Mouse (Mus musculus) gastrocnemius, adult 18-20 months (tissue): ENCODE measurements at regions not wholly inside any gene's neighbourhood (a gene's known extent, or its start where the extent isn't known, plus 50 kb on each side); places are given as distances from the start of the nearest gene placed in this dataset.
"Not testable (repeated sequence)": the region's sequence is repeated elsewhere in the genome, so short reads cannot be mapped to it uniquely, and the experiment has no call there.

Experiments used
- DNase-seq: peaks from one replicate; pipeline ENCODE4 v3.0.0; 2021; ENCODE audit warnings: low spot score

DNA sequence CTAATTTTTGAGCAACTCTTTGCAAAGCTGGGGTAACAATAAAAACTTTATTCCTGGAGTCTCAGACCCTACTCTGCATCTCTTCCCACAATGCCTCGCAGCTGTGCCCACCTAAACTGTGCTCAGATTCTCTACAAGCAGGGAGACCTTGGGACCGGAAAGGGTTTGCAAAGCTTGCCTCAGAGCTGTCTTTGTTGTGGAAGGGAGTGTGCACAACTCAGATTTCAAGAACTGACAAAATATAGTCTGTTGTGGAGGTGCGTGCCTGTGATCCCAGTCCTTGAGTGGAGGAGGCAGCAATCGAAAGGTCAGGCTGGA, 530.2 kb downstream of the Pdcd6ip start:
- DNase-seq = no peak

DNA sequence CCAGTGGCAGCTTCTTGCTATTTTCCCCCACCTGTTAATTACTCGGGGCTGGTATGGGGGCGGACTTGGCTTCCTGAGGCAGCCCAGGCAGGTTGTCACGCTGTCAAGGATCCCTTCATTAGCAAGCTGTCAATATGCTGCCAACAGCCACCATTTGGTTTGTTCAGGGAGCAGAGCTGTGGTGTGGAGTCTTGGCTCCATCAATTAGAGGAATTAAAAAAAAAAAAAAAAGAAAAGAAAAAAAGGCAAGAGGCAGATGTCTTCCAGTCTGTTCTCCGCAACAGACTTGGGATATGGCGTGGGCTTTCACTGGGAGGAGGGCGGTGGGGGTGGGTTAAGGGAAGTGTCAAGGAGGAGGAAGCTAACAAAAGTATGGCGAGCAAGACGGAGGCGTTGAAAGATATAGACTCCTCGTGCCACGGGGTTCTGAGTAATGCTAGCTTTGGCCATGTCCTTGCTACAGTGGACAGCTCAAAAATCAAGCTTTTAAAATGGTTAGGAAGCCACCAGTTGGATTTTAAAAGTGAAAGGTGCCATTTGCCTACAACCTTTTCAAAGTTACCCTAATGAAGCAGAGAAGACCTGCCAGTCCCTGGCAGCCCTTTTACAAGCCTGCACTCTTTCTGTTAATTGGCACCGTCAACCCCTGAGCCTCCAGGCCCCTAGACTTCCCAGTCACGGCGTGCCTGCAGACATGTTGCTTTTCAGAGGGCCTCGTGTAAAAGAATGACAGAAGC, 530.7 kb downstream of the Pdcd6ip start:
- no peak for DNase-seq

DNA sequence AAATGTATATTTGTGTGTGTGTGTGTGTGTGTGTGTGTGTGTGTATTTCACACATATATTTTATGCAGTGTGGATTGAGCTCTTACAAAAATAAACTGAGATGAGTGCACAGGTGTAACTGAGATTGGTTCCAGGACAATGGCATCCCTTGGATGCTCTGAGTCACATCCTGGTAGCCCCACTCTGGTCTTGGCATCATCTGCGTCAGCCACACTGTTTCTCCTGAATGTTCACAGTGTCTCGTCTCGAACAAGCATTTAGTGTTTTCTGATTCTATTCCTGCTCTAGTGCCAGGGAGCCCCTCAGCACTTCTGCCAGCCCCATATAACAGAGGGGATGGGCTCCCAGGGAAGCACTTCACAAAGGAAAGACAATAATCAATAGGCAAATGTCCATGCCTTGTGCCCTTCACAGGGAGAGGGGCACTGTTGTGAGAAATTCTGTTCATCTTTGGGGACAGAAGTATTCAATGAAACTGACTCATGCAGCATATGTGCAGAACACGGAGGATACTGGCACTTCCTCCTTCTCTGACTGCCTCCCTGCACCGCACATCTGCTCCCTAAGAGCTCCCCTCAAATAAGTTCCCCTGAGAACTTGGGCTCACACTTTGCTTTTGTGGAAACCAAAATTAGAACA, 536.2 kb downstream of the Pdcd6ip start:
- DNase-seq = no peak

DNA sequence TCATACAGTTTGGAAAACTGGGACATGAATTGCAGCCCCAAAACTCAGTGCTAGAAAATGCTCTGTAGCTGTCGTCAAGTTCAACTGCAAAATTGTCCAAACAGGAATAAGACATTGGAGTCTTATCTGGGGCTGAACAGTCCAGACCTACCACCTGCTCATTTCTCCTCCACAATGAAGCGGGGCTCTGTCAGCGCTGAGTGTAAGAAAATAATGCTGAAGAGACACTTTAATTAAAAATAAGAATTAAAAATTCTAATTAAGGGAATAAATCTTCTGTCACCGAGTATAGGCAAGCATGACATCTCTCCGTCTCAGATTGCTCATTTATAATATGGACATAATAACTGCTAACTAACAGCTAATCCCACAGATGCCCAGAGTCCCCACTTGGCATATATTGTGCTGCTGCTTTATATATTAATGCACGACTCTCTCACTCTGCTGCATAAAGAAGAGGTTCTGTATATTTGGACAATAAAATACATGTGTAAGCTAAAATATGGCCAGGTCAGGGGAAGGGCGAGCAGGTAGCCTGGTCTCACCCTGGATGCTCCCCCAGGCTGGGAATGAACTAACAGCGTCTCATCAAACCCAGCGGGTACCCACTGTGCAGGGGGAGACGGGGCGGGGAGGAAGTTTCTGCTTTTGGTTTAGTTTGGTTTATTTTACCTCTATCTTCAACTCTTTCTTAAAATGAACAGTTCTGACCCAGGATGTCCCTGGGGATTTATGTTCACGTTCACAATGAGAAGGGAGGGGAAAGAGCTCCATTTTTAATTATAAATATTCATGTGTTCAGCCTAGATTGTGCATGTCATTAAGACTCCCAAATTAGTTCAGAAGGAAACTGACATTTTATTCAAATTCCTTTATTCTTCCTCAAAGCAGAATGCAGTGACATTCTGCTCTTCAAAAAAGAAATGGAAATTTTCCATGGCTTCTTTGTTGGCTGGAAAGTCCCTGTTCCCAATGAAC, 544.9 kb downstream of the Pdcd6ip start:
- no peak for DNase-seq

DNA sequence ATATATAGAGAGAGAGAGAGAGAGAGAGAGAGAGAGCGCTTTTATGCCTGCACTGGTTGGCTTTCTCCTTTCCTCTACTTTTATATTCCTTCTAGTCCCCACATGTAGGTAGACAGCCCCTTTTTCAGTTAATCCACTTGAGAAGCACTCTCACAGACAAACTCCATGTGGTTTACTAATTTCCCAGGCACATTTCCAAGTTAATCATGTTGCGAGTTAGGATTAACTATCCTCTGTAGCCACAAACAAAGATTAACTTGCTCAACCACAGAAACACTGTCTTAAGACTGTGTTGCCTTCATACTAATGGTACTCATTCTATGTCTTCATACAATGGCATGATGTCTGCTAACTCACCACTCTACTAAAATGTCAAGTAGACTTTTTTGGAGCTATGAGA, 548.0 kb downstream of the Pdcd6ip start:
- DNase-seq = no peak

DNA sequence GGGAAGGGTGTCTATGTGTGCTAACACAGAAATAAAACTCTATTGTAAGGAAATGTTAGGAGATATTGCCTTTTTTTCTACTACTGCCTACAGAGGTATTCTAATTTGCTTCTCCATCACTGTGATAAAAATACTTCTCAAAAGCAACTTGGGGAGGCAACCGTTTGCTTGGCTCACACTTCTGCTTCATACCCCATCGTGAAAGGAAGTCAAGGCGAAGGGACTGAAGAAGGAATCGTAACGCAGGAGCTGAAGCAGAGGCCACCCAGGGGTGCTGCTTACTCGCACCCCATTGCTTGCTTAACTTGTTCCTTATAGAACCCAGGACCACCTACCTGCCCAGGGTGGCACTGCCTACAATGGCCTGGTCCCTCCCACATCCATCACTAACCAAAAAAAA, 550.0 kb downstream of the Pdcd6ip start:
- DNase-seq = no peak

DNA sequence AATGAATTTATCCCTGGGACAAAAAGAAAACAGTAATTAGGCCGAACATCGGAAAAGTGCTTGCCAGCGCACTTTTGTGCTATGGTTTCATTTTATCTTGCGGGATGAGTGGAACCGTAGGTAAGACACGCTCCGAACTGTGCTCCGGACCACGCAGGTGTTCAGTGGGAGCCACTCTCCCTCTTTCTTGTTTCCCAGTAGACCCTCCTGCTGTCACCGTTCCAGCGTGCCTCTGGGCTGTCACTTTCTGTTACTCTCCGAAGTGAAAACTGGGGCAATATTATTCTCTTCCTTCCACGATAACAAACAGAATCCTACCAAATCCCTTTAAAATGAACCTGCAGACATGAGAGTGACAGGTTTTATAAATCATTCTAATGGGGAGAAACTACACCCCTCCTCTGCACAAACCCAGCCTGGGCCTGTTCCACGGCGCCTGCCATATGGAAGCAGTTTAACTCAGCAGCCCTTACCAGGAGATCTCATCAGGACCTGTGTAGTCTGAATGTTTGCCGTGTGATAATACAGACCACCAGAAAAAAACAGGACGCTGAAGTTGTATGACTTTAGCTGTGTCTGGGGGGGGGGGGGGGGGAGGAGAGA, 550.5 kb downstream of the Pdcd6ip start:
- DNase-seq = no peak

DNA sequence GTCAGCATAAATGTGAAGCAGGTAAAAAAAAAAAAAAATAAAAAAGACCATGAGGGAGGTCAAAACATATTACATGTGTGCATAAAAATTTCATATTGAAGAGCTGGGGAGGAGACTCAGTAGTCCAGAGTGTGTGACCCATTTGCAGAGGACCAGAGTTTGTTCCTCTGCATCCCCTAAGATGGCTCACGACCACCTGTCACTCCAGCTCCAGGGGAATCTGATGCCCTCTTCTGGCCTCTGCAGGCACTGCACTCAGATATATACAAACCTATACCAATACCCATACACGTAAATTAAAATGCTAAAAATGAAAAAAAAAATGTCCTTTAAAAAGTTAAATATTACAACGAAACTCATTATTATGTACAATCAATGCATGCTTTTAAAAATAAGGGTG, 551.4 kb downstream of the Pdcd6ip start:
- no peak for DNase-seq

DNA sequence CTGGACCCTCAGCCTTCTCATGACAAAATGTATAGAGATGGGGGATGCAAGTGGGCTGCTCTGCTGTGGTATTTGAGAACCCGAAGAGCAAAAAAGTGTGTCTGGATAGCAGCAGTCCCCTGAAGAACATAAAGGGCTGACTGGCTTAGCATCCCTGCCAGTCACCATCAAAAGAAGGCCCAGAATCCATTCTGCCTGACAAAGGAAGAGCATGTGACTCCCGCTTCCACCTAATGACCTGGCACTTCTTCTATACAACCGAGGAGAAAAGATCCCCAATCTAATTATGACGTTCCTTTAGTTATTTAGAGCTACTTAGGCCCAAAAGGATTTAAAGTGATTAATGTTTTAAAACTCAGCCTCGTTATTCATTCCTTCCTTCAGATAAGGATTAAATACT, 559.0 kb downstream of the Pdcd6ip start:
- no peak for DNase-seq

DNA sequence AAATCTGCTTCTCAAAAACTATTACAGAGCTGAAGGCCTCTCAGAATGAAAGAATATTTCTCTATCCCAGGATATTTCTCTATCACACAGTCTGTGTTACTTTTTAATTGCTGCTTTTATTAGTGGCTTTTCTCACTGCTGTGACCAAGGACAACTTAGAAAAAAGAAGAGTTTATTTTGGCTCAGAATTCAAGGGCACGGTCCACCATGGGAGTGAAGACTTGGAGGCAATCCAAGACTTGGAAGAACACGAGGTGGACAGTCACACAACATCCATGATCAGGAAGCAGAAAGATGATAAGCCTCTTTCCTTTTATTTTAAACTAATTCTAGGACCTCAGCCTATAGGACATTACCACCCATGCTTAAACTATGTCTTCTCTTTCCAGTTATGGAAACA, 561.5 kb downstream of the Pdcd6ip start:
- no peak for DNase-seq

DNA sequence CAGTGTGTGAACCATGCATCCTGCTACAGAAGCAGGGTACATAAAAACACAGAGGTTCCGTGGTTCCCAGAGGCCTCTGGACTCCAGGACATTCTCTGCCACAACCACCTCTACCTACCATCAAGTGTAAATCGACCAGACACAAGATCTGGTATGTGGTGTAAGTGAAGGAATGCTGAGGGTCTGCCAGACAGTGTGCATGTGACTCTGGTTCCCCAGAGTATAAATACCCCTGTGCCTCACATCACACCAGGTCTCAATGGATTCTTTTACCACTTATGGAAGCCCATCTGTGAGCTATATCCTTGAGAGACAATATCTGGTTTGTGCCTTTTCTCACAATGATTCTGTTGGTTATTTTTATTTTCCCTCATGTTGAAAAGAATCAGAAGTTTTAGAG, 563.0 kb downstream of the Pdcd6ip start:
- no peak for DNase-seq

DNA sequence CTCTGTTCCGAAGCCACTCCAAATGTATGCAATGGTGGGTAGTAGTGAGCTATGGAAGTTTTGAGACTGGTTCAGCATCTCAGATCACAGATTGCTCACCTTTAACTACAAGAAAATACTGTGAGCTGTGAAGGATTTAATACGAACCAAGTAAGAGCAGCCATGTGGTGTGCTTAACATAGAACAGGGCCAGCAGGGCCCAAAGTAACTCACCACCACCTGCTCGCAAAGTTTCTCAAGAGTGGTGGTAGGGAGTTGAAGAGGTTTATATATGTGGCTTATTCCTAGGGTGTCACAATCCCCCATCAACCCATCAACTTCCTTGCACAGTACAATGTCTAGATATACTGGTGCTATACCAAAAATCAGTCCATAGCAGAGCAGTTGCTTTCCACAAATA, 573.4 kb downstream of the Pdcd6ip start:
- DNase-seq = no peak

DNA sequence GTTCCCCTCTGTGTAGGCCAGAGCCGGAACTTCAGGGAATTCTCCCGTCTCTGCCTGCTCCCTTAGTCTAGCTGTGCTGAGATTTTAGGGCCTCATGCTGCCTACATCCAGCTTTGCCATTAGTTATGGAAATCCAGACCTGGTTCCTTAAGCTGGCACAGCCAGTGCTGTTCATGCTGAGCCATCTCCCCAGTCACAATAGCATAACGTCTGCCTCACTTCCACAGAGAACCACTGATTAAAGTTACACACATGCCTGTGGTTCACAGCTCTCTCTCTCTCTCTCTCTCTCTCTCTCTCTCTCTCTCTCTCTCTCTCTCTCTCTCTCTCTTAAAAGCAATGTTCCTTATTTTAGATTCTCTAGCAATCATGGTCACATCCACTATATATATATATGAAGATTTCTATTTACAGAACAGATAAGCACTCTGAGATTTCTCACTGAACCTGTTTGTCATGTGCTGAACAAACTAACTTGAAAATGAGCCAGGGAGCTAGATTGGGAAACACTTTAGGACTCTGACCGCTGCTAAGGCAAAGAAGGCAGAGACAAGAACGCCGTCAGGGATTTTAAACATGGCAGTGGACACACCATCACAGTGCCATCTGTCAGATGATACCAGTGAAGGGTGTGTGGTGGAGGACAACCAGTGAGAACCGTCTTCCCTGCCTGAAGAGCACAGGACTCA, 584.9 kb downstream of the Pdcd6ip start:
- no peak for DNase-seq

DNA sequence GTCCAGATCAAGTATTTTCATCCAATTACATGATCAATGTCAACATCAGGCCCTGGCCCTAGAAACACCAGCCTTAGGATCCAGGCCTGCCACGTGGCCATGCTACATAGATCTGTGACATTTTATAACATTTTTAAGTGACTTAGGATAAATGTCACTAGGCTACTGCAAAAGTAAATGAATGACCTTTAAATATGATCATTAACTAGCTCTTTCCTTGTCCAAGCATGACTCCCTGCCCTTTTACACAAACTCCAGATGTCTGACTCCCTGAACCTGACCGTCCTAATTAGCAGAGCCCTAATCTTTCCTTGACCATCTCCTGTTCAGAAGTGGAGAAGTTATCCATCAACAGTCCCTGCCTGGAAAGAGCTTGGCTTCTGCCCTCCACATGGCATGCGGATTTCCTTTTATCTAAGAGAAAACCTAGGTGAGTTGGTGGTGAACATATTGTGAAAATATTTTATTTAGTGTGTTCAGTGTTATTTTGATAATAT, 585.8 kb downstream of the Pdcd6ip start:
- DNase-seq = no peak

DNA sequence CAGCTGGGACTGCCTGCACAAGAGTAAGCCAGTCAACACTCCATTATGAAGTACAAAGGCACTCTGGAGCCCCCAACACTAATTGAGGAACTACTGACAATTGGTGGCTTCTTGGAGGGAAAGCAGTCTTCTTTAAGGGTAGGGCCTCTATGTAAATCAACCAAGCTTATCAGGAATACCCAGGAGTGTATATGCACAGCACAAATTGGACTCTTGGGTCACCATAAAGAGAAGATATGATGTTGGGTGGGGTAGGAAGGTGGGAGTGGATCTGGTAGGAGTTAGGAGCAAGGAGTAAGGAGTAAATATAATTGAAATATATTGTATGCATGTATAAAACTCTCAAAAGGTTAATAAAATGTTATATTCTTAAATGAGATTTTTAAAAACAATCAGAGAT, 587.7 kb downstream of the Pdcd6ip start:
- DNase-seq = no peak

DNA sequence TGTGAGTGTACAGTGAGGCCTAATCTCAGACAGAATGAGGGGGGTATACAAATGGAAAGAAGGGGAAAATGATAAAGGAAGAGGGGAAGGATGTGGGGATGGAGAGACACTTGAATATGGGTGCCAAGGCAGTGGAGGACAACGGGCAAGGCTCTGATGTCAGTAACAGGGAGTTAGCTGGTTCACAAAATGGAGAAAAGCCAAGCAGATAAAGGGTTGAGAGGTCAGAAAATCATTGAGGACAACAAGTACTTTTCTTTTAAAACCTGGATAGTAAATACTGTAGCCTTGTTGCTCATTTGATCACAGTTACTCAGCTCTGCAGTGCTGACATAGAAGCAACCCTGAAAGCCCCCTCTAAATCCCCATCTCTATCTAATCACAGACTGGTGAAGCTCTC, 588.3 kb downstream of the Pdcd6ip start:
- DNase-seq = no peak

DNA sequence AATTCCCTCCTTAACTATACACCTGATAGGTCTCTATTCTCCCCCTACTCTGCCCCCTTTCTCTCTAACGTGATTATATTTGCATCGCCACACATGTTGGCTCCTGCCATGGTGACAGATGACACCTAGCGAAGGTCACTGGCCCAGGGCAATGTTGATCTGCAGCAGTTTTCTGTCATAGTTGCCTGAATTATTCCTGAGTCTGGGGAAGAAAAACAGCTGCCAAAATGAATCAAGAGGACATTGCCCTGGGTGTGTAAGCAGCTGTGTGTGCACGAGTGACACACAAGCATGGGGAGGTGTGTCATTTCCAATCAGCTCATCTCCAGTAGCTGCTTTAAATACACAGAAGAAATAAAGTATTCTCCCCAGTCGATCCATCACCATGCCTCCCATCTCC, 592.5 kb downstream of the Pdcd6ip start:
- DNase-seq = no peak

DNA sequence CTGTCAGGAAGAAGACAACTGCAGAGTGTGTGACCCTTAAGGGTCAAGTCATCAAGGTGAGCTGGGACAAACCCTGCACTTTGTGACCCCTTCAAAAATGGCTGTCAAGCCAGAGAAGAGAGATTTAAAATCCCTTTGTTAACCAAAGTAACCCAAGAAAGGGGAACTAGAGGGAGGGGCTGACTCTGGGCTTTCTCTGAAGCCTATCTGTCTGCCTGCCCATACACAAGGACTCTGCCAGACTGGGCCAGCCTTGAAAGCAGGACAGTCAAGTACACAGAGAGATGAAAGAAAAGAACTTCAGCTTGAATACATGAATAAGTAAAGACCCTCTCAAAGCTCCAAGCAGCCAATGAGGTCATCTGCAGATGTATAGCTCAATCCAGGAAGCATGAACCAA, 595.3 kb downstream of the Pdcd6ip start:
- no peak for DNase-seq

DNA sequence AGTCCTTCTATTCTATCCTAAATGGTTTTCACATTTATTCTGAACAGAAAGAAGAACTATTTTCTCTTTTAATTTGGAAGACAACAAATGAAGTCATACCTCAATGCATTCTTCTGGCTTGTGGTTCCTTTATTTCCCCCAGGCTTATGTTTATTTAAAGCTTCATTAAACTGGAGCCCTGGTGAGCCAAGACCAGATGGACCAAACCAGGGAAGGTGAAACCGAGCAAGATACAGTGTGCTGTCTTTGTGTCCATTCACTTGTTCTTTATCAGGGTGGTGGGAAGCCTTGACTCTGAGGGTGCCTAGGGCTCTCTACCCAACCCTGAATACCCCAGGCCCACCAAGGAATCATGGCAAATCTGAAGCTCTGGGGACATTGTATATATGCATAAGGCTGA, 606.3 kb downstream of the Pdcd6ip start:
- DNase-seq = no peak

DNA sequence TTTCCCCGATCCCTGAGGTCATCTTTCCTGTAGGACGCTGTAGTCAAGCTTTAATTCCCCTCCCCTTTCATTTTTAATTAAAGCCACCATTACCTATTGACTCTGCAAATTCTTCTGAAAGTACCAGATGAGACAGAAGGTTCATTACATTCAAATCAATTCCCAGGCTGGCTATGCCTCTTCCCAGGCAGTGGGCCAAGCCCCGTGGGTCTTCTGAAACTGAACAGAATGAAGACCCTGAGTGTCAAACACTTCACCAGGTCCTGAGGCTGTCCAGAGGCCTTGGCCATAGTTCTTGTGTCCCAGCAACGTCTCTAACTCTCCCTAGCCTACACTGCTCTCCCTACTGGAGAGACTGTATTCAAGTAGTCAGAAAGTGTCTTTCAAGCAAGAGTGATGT, 607.4 kb downstream of the Pdcd6ip start:
- DNase-seq = no peak

DNA sequence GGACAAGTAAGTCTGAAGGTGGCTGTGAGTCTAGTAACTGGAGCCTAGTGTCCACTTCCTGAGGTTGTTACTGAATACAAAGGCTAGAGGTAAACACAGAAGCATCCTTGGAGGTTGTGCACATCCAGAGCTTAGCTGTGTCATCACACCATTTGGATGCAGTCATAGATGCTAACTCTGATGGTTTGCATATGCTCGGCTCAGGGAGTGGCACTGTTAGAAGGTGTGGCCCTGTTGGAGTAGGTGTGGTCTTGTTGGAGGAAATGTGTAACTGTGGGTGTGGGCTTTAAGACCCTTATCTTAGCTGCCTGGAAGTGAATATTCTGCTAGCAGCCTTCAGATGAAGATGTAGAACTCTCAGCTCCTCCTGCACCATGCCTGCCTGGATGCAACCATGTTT, 612.6 kb downstream of the Pdcd6ip start:
- DNase-seq = not testable (repeated sequence)
